Mouse (Mus musculus): Measurements from ENCODE around the gene Ugt1a6a. TPM values are rescaled to one million over a fixed set of nuclear protein-coding genes. Genes with fewer than 3 reads are reported as not detected.

Gene Ugt1a6a
- total and polyA plus RNA-seq, 3 experiments, result not detected

DNA sequence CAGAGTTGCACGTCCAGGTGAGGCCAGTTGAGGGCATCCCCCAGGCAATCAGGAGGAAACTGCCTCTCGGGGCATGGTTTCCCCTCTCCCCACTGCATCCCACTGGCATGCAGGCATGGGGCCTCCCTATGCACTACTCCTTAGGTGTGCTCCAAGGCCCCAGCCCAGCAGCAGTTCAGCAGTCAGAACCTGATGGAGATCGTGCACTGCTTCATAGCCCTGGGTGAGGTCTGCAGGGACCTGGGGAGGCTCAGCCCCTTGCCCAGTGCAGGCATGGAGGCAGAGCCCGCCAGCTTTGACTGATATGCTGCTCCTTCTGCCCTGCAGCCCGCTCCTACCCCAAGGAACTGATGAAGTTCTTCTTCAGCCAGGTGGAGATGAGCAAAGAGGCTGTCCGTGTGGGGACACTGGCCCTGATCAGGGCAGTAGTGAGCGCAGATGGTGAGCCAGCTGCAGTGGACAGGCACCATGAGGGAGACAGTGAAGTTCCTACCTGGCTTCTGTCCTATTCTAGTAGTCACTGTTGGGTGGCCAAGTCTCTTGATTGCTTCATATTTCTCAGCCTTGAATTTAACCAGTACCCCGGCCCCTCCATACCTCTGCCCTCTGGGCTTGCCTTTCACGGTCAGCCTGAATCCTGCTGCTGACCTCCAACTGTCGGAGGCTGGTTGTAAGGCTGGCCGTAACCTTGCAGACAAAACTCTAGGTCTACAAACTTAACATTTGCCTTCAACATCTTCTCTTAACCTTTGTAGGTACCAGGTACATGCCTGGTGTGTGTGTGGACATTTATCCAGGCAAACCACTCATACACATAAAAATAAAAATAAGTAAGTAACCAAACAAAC lies 100.7 kb downstream of the Ugt1a6a start:
- Histone ChIP-seq H3K27ac (ENCODE audit: control insufficient read depth, low read depth, low read length) (no peak overlapping the region), H3K4me1 (ENCODE audit: control insufficient read depth in 1 of 2, insufficient read depth in 2 of 2, low read length in 2 of 2) (no peaks in the 10 kb centered on the region), H3K27me3 (ENCODE audit: control insufficient read depth in 1 of 2, insufficient read depth in 2 of 2, low read length in 2 of 2) (no peaks in the 10 kb centered on the region), H3K9me3 (replicated peaks; ENCODE audit: insufficient read depth, low read length) (no peaks in the 10 kb centered on the region), H3K36me3 (ENCODE audit: control insufficient read depth in 1 of 2, insufficient read depth in 2 of 2, low read length in 2 of 2) (no peaks in the 10 kb centered on the region), H3K9ac (ENCODE audit: control insufficient read depth, low read depth, low read length, poor library complexity, severe bottlenecking) (no peak overlapping the region), H3K4me3 (ENCODE audit: control insufficient read depth in 1 of 2, insufficient read depth in 1 of 2, low read depth in 2 of 2, low read length in 2 of 2) (no peak overlapping the region), H3K79me2 (ENCODE audit: control insufficient read depth, insufficient read depth, low read length, poor library complexity) (no peaks in the 10 kb centered on the region)
- no peak for TF ChIP-seq POLR2AphosphoS2 (IDR thresholded peaks at IDR 0.05; ENCODE audit: low read length)
- no peak for TF ChIP-seq EP300 (IDR thresholded peaks at IDR 0.05; ENCODE audit: low read depth in 1 of 2, low read length in 2 of 2)
- TF ChIP-seq MAZ (IDR thresholded peaks at IDR 0.05; ENCODE audit: low read depth, low read length), result no peak
- no peak for TF ChIP-seq ZKSCAN1 (IDR thresholded peaks at IDR 0.05; ENCODE audit: low read depth, low read length)
- no peak for TF ChIP-seq ZC3H11A (IDR thresholded peaks at IDR 0.05; ENCODE audit: low read depth, low read length)
- TF ChIP-seq MXI1 (IDR thresholded peaks at IDR 0.05; ENCODE audit: low read depth, low read length), result no peak
- TF ChIP-seq TAL1 (IDR thresholded peaks at IDR 0.05; ENCODE audit: low read length), result no peak; the same call in 1 of the 2 replicates
- TF ChIP-seq CTCF (IDR thresholded peaks at IDR 0.05 in 2 of 3, conservative IDR thresholded peaks at IDR 0.05 in 1 of 3; ENCODE audit: control insufficient read depth in 1 of 3, insufficient read depth in 1 of 3, low read depth in 2 of 3, low read length in 3 of 3, poor library complexity in 1 of 3, severe bottlenecking in 1 of 3), result no peak
- TF ChIP-seq E2F4 (IDR thresholded peaks at IDR 0.05; ENCODE audit: borderline replicate concordance, low read depth, low read length), result no peak
- TF ChIP-seq ZNF384 (IDR thresholded peaks at IDR 0.05; ENCODE audit: low read depth, low read length), result no peak
- no peak for TF ChIP-seq MAFK (IDR thresholded peaks at IDR 0.05; ENCODE audit: borderline replicate concordance, low read depth, low read length)
- no peak for TF ChIP-seq JUND (IDR thresholded peaks at IDR 0.05; ENCODE audit: low read depth, low read length)
- DNase-seq (ENCODE audit: low read depth, low spot score), result no peak

DNA sequence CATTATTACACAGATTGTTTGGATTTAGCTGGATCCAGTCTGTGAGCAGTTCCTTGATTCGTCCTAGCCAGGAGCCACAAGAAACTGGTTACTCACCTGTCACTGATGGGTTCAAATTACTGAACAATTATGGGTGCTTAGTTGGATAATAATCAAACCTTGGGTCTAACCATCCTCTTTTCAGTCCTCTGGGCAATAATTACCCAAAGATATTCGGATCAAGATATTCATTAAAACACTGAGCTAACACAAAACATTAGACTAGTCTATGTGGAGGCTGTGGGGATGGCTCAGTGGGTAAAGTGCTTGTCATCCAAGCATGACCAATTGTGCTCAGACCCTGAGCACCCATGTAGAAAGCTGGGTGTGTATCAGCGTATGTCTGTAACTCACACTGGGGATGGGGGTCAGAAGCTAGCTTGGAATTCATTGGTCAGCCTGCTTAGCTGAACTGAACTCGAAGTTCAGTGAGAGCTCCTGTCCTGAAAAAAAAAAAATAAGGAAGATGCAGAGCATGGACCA lies 101.3 kb downstream of the Ugt1a6a start:
- Histone ChIP-seq H3K9me3 (replicated peaks; ENCODE audit: insufficient read depth, low read length) (no peaks in the 10 kb centered on the region), H3K79me2 (ENCODE audit: control insufficient read depth, insufficient read depth, low read length, poor library complexity) (no peaks in the 10 kb centered on the region), H3K36me3 (ENCODE audit: control insufficient read depth in 1 of 2, insufficient read depth in 2 of 2, low read length in 2 of 2) (no peaks in the 10 kb centered on the region), H3K27ac (ENCODE audit: control insufficient read depth, low read depth, low read length) (no peak overlapping the region), H3K27me3 (ENCODE audit: control insufficient read depth in 1 of 2, insufficient read depth in 2 of 2, low read length in 2 of 2) (no peaks in the 10 kb centered on the region), H3K4me3 (ENCODE audit: control insufficient read depth in 1 of 2, insufficient read depth in 1 of 2, low read depth in 2 of 2, low read length in 2 of 2) (no peak overlapping the region), H3K4me1 (ENCODE audit: control insufficient read depth in 1 of 2, insufficient read depth in 2 of 2, low read length in 2 of 2) (no peaks in the 10 kb centered on the region), H3K9ac (ENCODE audit: control insufficient read depth, low read depth, low read length, poor library complexity, severe bottlenecking) (no peak overlapping the region)
- DNase-seq (ENCODE audit: low read depth, low spot score), result no peak
- TF ChIP-seq GABPA (IDR thresholded peaks at IDR 0.05; ENCODE audit: low read depth, low read length), result no peak

DNA sequence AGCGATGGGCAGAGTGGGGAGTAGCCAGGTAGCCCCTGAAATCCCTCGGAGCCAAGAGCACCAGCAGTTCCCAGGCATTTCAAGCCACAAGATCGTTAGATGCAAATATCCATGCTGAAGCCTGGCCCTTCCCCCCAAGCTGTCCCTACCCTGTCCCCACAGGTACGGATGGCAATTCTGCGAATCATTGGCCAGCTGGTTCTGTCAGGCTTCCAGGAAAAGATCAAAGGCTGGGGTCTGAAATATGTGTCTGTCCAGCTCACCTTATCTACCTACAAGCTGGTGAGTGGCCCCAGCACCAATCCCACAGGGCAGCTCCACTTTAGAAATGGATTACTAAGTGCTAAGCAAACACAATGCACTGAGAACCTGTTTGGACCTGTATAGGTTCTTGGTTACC lies 102.7 kb downstream of the Ugt1a6a start:
- Histone ChIP-seq H3K4me1 (ENCODE audit: control insufficient read depth in 1 of 2, insufficient read depth in 2 of 2, low read length in 2 of 2) (no peaks in the 10 kb centered on the region), H3K9ac (ENCODE audit: control insufficient read depth, low read depth, low read length, poor library complexity, severe bottlenecking) (no peak overlapping the region), H3K27ac (ENCODE audit: control insufficient read depth, low read depth, low read length) (no peak overlapping the region), H3K27me3 (ENCODE audit: control insufficient read depth in 1 of 2, insufficient read depth in 2 of 2, low read length in 2 of 2) (no peaks in the 10 kb centered on the region), H3K79me2 (ENCODE audit: control insufficient read depth, insufficient read depth, low read length, poor library complexity) (no peaks in the 10 kb centered on the region), H3K36me3 (ENCODE audit: control insufficient read depth in 1 of 2, insufficient read depth in 2 of 2, low read length in 2 of 2) (no peaks in the 10 kb centered on the region), H3K4me3 (ENCODE audit: control insufficient read depth in 1 of 2, insufficient read depth in 1 of 2, low read depth in 2 of 2, low read length in 2 of 2) (no peak overlapping the region), H3K9me3 (replicated peaks; ENCODE audit: insufficient read depth, low read length) (no peaks in the 10 kb centered on the region)
- TF ChIP-seq HCFC1 (IDR thresholded peaks at IDR 0.05; ENCODE audit: low read depth, low read length) (no peak), POLR2AphosphoS5 (IDR thresholded peaks at IDR 0.05; ENCODE audit: borderline replicate concordance, low read depth, low read length) (no peak), MAX (IDR thresholded peaks at IDR 0.05; ENCODE audit: low read length) (no peak), MYC (IDR thresholded peaks at IDR 0.05; ENCODE audit: low read depth, low read length) (no peak), POLR2AphosphoS2 (IDR thresholded peaks at IDR 0.05; ENCODE audit: low read length) (no peak), CTCF (IDR thresholded peaks at IDR 0.05 in 2 of 3, conservative IDR thresholded peaks at IDR 0.05 in 1 of 3; ENCODE audit: control insufficient read depth in 1 of 3, insufficient read depth in 1 of 3, low read depth in 2 of 3, low read length in 3 of 3, poor library complexity in 1 of 3, severe bottlenecking in 1 of 3) (no peak), TBP (IDR thresholded peaks at IDR 0.05; ENCODE audit: low read depth, low read length) (no peak), GATA1 (IDR thresholded peaks at IDR 0.05; ENCODE audit: low read depth, low read length) (no peak), ZC3H11A (IDR thresholded peaks at IDR 0.05; ENCODE audit: low read depth, low read length) (no peak), EP300 (IDR thresholded peaks at IDR 0.05; ENCODE audit: low read depth in 1 of 2, low read length in 2 of 2) (no peak), MAFK (IDR thresholded peaks at IDR 0.05; ENCODE audit: borderline replicate concordance, low read depth, low read length) (no peak), ZKSCAN1 (IDR thresholded peaks at IDR 0.05; ENCODE audit: low read depth, low read length) (no peak), USF2 (IDR thresholded peaks at IDR 0.05; ENCODE audit: borderline replicate concordance in 1 of 2, insufficient read depth in 1 of 2, low read depth in 1 of 2, low read length in 2 of 2) (no peak), JUND (IDR thresholded peaks at IDR 0.05; ENCODE audit: low read depth, low read length) (no peak), ETS1 (IDR thresholded peaks at IDR 0.05; ENCODE audit: low read depth, low read length) (no peak)
- DNase-seq (ENCODE audit: low read depth, low spot score), result no peak
